Mouse (Mus musculus) inflammation-experienced regulatory T-cells, adult 6 months (primary cell): Measurements from ENCODE around the gene Chd6. TPM values are rescaled to one million over a fixed set of nuclear protein-coding genes. Genes with fewer than 3 reads are reported as not detected.
"Not testable (repeated sequence)": the region's sequence is repeated elsewhere in the genome, so short reads cannot be mapped to it uniquely, and the experiment has no call there.

ENCODE experiments used
- ATAC-seq: one replicate; pipeline ENCODE4 v1.8.0; 2017
- polyA plus RNA-seq, 3 experiments: library from polyadenylated mRNA; unstranded; fragments of 100-300 nt; shearing (Covaris generic); gene quantifications; one replicate each; pipeline ENCODE4 v1.2.1; 2017

The Chd6 gene
- polyA plus RNA-seq, 3 experiments from 2014 or later: 20.1 to 41.6 (median 39.1) TPM

GRCm38 (mm10) chr2:160982636-160983035, 126.2 kb downstream of the Chd6 start:
- ATAC-seq: no peak

DNA sequence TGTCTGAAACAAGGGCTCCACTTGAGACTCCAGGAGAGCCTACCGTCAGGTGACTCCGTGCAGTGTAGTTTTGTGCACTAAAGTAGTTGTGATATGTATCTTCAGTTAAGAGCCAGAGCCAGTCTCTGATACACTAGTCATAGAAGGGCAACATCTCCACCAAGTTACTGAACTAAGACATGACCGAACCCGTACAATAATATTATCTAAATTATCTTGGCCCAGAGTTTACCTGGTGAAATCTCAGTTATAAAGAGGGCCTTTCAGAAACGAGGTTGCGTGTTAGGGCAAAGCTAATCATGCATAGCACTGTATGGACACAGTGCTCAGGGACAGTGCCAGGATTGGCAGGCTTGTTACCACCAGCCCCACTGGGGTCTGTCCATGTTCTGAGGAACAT, 127.1 kb downstream of the Chd6 start:
- no peak for ATAC-seq

DNA sequence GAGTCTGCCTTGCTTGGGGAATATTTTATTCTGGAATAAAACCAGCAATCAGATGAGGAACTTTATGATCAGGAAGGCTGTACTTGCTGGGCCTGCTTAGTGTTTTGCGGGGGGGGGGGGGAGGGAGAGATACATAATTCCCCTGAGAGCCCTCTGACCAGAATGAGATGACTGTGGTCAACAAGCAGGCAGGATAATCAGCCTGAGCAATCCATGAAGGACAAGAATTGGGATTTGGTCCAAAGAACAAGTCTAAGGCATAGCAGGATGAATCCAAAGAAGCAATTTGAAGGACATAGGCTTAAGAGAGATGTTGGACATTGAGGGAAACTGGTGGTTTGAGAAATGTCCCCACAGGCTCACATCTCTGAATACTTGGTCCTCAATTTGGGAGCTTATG, 130.2 kb downstream of the Chd6 start:
- no peak for ATAC-seq

- ATAC-seq: no peak
Observed at GRCm38 (mm10) chr2:160977248-160977647, 131.6 kb downstream of the Chd6 start.

DNA sequence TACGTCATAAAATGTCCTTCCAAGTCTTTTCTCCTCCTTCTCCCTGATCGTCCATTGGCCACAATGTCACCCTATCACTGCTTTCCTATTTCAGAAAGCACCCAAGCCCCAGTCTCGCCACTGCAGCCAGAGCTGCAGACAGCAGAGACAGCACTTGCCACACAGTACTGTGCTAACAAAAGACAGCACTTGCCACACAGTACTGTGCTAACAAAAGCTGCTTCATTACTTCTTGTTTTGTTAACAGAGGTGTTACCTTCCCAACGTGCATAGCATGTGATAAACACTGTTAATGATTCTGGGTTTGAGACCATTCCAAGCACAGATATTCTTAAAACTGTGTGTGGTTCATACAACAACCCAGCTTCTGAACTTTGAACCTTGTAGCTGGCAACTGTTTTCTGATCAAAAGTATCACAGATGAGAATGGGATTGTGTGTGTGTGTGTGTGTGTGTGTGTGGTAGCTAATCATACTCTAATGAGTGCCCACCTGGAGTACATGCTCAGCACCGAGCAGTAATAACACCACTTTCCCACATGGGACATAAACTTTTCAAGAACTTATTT, 135.1 kb downstream of the Chd6 start:
- no peak for ATAC-seq

GRCm38 (mm10) chr2:160972103-160972792, 136.6 kb downstream of the Chd6 start:
- no peak for ATAC-seq

GRCm38 (mm10) chr2:160962149-160962548, 146.7 kb downstream of the Chd6 start:
- ATAC-seq: no peak

DNA sequence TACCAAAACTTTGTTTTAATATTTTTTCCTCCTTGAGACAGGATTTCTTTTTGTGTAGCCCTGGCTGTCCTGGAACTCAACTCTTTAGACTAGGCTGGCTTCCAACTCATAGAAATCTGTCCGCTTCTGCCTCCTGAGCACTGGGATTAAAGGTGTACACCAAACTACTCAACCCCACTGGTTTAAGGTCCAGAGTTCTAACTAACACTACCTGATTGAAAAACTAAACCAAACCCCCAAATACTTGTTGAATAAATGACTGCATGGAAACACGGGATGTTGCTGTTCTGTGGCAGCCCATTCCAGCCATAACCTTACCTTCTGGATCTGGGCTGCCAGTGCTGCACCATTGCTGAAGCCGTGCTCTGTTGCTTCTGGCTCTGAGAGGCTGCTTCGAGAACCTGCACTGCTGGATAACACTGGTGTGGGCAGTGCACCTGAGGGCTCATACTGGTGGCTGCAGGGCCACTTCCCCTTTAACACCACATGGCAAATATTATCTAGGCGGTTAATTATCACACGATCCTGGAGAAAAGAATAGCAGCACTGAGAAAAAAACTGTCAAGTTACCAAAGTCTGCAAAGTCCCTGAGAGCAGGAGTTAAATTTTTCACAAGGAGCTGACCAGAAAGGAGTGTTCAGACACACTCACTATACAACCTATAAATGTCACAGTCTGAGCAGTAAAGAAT, 147.8 kb downstream of the Chd6 start:
- ATAC-seq: no peak

DNA sequence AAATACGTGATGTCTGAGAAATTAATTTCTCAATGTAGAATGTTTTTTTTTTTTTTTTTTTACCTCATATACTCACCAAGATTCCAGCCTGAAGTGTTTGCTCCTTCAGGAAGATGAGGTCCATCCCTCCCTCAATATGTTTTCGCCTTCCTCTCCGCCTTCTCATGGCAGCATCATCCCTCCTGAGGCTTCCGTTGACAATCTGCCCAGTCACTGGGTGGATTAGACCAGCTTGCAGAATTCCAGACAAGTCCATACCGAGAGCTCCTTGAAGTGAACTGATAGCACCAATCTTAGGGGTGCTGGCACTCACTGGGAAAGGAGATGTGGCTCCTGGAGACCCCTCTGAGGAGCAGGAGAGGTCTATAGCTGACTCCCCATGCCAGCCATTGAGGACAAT, 149.0 kb downstream of the Chd6 start:
- ATAC-seq: no peak

- no peak for ATAC-seq
Observed at GRCm38 (mm10) chr2:160958737-160959136, 150.1 kb downstream of the Chd6 start.

- not testable (repeated sequence) for ATAC-seq
Observed at GRCm38 (mm10) chr2:160957801-160958200, 151.1 kb downstream of the Chd6 start.

GRCm38 (mm10) chr2:160957307-160957706, 151.6 kb downstream of the Chd6 start:
- not testable (repeated sequence) for ATAC-seq

DNA sequence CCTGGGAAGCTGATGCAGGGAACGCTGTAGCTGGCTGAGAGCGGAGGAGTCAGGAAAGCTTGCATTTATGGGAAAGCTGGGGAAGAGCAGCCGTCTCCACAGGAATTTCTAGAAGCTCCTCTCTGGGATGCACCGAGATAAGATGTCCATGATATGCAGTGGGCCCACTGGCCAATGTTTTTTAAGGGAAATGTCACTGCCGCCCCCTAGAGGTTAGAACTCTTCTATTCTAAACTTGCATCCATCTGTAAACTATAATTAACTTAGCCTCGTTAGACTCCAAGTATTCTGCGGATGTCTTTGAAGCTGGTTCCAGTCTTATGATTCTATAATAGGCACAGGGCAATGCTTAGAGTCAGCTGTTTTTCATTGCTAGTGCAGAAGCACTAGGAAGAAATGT, 153.5 kb downstream of the Chd6 start:
- no peak for ATAC-seq

DNA sequence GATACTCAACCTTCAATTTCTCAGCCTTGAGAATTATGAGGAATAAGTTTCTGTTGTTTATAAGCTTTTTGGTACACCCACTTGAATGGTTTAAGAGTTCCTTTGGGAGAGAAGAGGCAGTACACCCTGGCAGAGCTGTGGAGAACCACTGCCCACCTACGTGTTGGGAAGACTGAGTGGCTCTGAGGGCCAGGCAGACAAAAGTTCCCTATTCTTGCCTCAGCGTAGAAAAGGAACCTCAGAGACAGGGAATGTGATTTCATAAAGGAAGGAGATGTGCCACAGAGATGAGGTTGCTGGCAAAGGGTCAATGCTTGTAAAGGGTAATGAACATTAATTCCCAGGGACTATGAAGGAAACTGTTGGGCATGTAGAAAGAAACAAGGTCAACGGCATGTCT, 154.3 kb downstream of the Chd6 start:
- no peak for ATAC-seq

- ATAC-seq: no peak
Observed at GRCm38 (mm10) chr2:160953131-160953873, 155.6 kb downstream of the Chd6 start.

- ATAC-seq: no peak
Observed at GRCm38 (mm10) chr2:160951595-160951994, 157.3 kb downstream of the Chd6 start.

- ATAC-seq: no peak
Observed at GRCm38 (mm10) chr2:160942443-160942842, 166.4 kb downstream of the Chd6 start.

GRCm38 (mm10) chr2:160940930-160941709, 167.8 kb downstream of the Chd6 start:
- ATAC-seq: no peak

GRCm38 (mm10) chr2:160934451-160934850, 174.4 kb downstream of the Chd6 start:
- ATAC-seq: no peak

DNA sequence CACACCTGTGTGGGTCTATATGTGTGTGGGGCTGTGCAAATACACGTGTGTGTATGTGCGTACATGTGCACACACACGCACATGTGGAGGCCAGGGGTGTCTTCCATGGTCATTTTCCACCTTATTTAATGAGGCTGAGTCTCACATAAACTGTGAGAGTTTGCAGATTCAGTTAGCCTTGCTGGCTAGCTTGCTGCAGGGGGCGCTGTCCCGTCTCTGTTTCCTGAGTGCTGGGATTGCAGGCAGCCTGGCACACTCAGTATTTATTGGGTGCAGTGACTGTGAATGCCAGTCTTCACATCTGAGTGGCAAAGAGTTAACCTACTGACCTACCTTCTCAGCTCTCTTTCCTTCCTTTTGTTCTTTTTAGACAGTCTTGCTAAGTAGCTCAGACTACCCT, 175.0 kb downstream of the Chd6 start:
- no peak for ATAC-seq

GRCm38 (mm10) chr2:160932981-160933380, 175.9 kb downstream of the Chd6 start:
- no peak for ATAC-seq

DNA sequence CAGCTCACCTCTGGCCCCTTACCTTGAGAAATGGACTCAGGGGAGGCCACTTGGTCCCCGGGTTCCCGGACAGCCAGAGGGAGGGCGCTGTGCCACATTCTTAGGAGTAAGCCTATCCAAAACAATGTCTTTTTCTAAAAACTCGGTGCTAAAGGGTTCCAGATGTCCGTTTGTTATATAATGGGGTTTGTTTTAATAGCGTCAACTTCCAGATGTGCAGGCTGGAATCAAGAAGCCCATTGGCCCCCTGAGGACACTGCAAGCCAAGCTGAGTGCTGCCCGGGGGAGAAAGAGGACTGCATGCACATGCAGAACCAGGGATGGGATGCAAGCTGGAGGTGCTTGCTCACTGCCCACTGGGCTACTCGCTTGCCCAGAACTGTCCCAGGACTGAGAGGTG, 176.6 kb downstream of the Chd6 start:
- no peak for ATAC-seq

DNA sequence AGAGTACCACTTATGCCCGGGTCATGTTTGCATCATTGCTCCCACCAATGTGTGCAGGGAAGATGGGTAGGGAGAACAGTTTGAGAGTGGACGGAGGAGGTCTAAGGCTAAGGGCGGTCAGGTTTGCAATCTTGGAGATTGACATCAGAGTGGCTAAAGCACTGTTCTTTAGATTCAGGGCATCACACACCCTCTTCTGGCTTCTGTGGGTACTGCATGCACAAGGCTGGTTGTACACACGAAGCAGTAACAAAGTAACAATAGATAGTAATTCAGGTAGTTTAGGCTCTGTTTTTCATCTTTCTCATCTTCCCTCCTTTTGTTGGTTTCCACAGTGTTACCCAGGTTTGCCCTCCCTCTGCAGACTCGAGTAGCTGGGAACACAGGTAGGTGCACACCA, 177.5 kb downstream of the Chd6 start:
- ATAC-seq: no peak
